Mouse (Mus musculus) hindbrain, embryonic 12.5 days (tissue): Measurements from ENCODE around the gene Rhobtb1. TPM values are rescaled to one million over a fixed set of nuclear protein-coding genes. Genes with fewer than 3 reads are reported as not detected.

ENCODE experiments used
- ATAC-seq: fragments of 200-750 bp; cut with Nextera tagmentation; 2 replicates; pipeline ENCODE4 v1.8.0; 2017; ENCODE audit warnings: moderate TSS enrichment; ENCODE audit not compliant: low FRiP score
- H3K27ac ChIP-seq: fragments of 300-500 bp; sonication (generic); 2 replicates; pipeline ENCODE4 v1.5.1; 2016; ENCODE audit warnings: mild to moderate bottlenecking
- H3K27me3 ChIP-seq: fragments of 300-500 bp; sonication (generic); 2 replicates; pipeline ENCODE4 v1.6.1; 2016; ENCODE audit warnings: mild to moderate bottlenecking
- H3K36me3 ChIP-seq: fragments of 300-500 bp; sonication (generic); 2 replicates; pipeline ENCODE4 v1.6.1; 2016; ENCODE audit warnings: mild to moderate bottlenecking
- H3K4me1 ChIP-seq: fragments of 300-500 bp; sonication (generic); 2 replicates; pipeline ENCODE4 v1.6.1; 2016
- H3K4me2 ChIP-seq: fragments of 300-500 bp; sonication (generic); replicated peaks from 2 replicates; pipeline ENCODE4 v1.6.1; 2016; ENCODE audit warnings: mild to moderate bottlenecking
- H3K4me3 ChIP-seq: fragments of 300-500 bp; sonication (generic); 2 replicates; pipeline ENCODE4 v1.5.1; 2016; ENCODE audit warnings: mild to moderate bottlenecking
- H3K9ac ChIP-seq: fragments of 300-500 bp; sonication (generic); 2 replicates; pipeline ENCODE4 v1.6.1; 2016; ENCODE audit warnings: mild to moderate bottlenecking, moderate library complexity
- H3K9me3 ChIP-seq: fragments of 300-500 bp; sonication (generic); replicated peaks from 2 replicates; pipeline ENCODE4 v1.6.1; 2016; ENCODE audit warnings: mild to moderate bottlenecking
- WGBS: fragments of 180-500 bp; shearing (Covaris S2); methylation state at CpG from one replicate; pipeline ENCODE4 v1.1.7; 2016; 5-methylcytosine and 5-hydroxymethylcytosine counted together
- polyA plus RNA-seq: library from polyadenylated mRNA; unstranded; fragments of >200 nt; fragmentation: Nextera tagmentation; extraction: Ambion mirVana; gene quantifications from 2 replicates; pipeline ENCODE4 v1.2.1, GENCODE M21; 2016

The Rhobtb1 gene
- 23.2 and 23.5 TPM in 2 replicates for polyA plus RNA-seq

GRCm38 (mm10) chr10:69151045-69151444 lies at the start of gene Rhobtb1:
Rhobtb1 (plus strand) TSS chr10:69151434.
- Histone ChIP-seq H3K27me3 (no peaks in the 10 kb centered on the region), H3K4me2 (no peak within 1 kb of the TSS), H3K9me3 (no peaks in the 10 kb centered on the region), H3K27ac (no peak within 1 kb of the TSS), H3K4me3 (no peak within 1 kb of the TSS), H3K4me1 (no peaks in the 10 kb centered on the region), H3K36me3 (no peaks in the 10 kb centered on the region), H3K9ac (no peak within 1 kb of the TSS)
- 75% methylated on average over 20 of the region's 20 CpGs for WGBS
- ATAC-seq, result no peak

- Histone ChIP-seq H3K9ac (no peak overlapping the region), H3K27ac (no peak overlapping the region), H3K9me3 (0 out of 2 replicates have a peak, but pooled peaks cover 4% of the 10 kb centered on the region), H3K4me1 (peaks cover 5% of the 10 kb centered on the region; the same call in 1 of the 2 replicates), H3K4me3 (no peak overlapping the region), H3K27me3 (no peaks in the 10 kb centered on the region), H3K4me2 (no peak overlapping the region), H3K36me3 (no peaks in the 10 kb centered on the region)
- ATAC-seq, result no peak
- 75% methylated on average over 4 of the region's 4 CpGs for WGBS
Measured at GRCm38 (mm10) chr10:69101988-69102387, 49.2 kb upstream of the Rhobtb1 start.

GRCm38 (mm10) chr10:69104143-69104882 lies 46.9 kb upstream of the Rhobtb1 start:
- 84% methylated on average over 12 of the region's 12 CpGs for WGBS
- Histone ChIP-seq H3K36me3 (no peaks in the 10 kb centered on the region), H3K27me3 (no peaks in the 10 kb centered on the region), H3K9me3 (no peaks in the 10 kb centered on the region), H3K4me3 (no peak overlapping the region), H3K4me2 (no peak overlapping the region), H3K4me1 (peaks cover 4% of the 10 kb centered on the region; the same call in 1 of the 2 replicates), H3K27ac (no peak overlapping the region), H3K9ac (no peak overlapping the region)
- ATAC-seq, result no peak

- Histone ChIP-seq H3K9ac (no peak overlapping the region), H3K4me1 (peaks cover 2% of the 10 kb centered on the region; the same call in 1 of the 2 replicates), H3K36me3 (no peaks in the 10 kb centered on the region), H3K27me3 (no peaks in the 10 kb centered on the region), H3K4me2 (no peak overlapping the region), H3K4me3 (no peak overlapping the region), H3K27ac (no peak overlapping the region), H3K9me3 (no peaks in the 10 kb centered on the region)
- ATAC-seq, result no peak
- WGBS, result 80% methylated on average over 9 of the region's 9 CpGs
Measured at GRCm38 (mm10) chr10:69104883-69105225, 46.4 kb upstream of the Rhobtb1 start.

GRCm38 (mm10) chr10:69106796-69107195 lies 44.4 kb upstream of the Rhobtb1 start:
- Histone ChIP-seq H3K4me2 (no peak overlapping the region), H3K4me1 (no peaks in the 10 kb centered on the region), H3K4me3 (no peak overlapping the region), H3K27ac (no peak overlapping the region), H3K27me3 (no peaks in the 10 kb centered on the region), H3K36me3 (no peaks in the 10 kb centered on the region), H3K9me3 (peaks cover 3% of the 10 kb centered on the region; the same call in 1 of the 2 replicates), H3K9ac (no peak overlapping the region)
- 94% methylated on average over 1 of the region's 1 CpGs for WGBS
- no peak for ATAC-seq

- no peak overlapping the region for H3K9ac ChIP-seq
- H3K4me3 ChIP-seq, result no peak overlapping the region
- H3K9me3 ChIP-seq, result peaks cover 3% of the 10 kb centered on the region; the same call in 1 of the 2 replicates
- ATAC-seq, result no peak
- H3K36me3 ChIP-seq, result no peaks in the 10 kb centered on the region
- no peaks in the 10 kb centered on the region for H3K4me1 ChIP-seq
- 78% methylated on average over 8 of the region's 8 CpGs for WGBS
- H3K27me3 ChIP-seq, result no peaks in the 10 kb centered on the region
- H3K27ac ChIP-seq, result no peak overlapping the region
- no peak overlapping the region for H3K4me2 ChIP-seq
Measured at GRCm38 (mm10) chr10:69107253-69107652, 44.0 kb upstream of the Rhobtb1 start.

GRCm38 (mm10) chr10:69114384-69114783 lies 36.9 kb upstream of the Rhobtb1 start:
- Histone ChIP-seq H3K27ac (no peak overlapping the region), H3K36me3 (no peaks in the 10 kb centered on the region), H3K4me2 (no peak overlapping the region), H3K4me1 (no peaks in the 10 kb centered on the region), H3K9me3 (peaks cover 3% of the 10 kb centered on the region; the same call in 1 of the 2 replicates), H3K4me3 (no peak overlapping the region), H3K9ac (no peak overlapping the region), H3K27me3 (no peaks in the 10 kb centered on the region)
- ATAC-seq, result no peak

- ATAC-seq, result no peak
Measured at GRCm38 (mm10) chr10:69117996-69118395, 33.2 kb upstream of the Rhobtb1 start.

GRCm38 (mm10) chr10:69118893-69119292 lies 32.3 kb upstream of the Rhobtb1 start:
- H3K36me3 ChIP-seq, result no peaks in the 10 kb centered on the region
- no peak overlapping the region for H3K4me2 ChIP-seq
- 92% methylated on average over 3 of the region's 3 CpGs for WGBS
- no peak overlapping the region for H3K27ac ChIP-seq
- H3K27me3 ChIP-seq, result no peaks in the 10 kb centered on the region
- no peak overlapping the region for H3K9ac ChIP-seq
- no peaks in the 10 kb centered on the region for H3K9me3 ChIP-seq
- H3K4me3 ChIP-seq, result no peak overlapping the region
- no peak for ATAC-seq
- no peaks in the 10 kb centered on the region for H3K4me1 ChIP-seq

More at GRCm38 (mm10) chr10:69117996-69118395, 33.2 kb upstream of the Rhobtb1 start:
- Histone ChIP-seq H3K9ac (no peak overlapping the region), H3K9me3 (no peaks in the 10 kb centered on the region), H3K27me3 (no peaks in the 10 kb centered on the region), H3K36me3 (no peaks in the 10 kb centered on the region), H3K27ac (no peak overlapping the region), H3K4me1 (no peaks in the 10 kb centered on the region), H3K4me3 (no peak overlapping the region), H3K4me2 (no peak overlapping the region)

- Histone ChIP-seq H3K27me3 (no peaks in the 10 kb centered on the region), H3K9me3 (no peaks in the 10 kb centered on the region), H3K4me1 (no peaks in the 10 kb centered on the region), H3K4me3 (no peak overlapping the region), H3K36me3 (no peaks in the 10 kb centered on the region), H3K9ac (no peak overlapping the region), H3K27ac (no peak overlapping the region), H3K4me2 (no peak overlapping the region)
- no peak for ATAC-seq
- WGBS, result 81% methylated on average over 1 of the region's 1 CpGs
Measured at GRCm38 (mm10) chr10:69119456-69119855, 31.8 kb upstream of the Rhobtb1 start.

GRCm38 (mm10) chr10:69126546-69126945 lies 24.7 kb upstream of the Rhobtb1 start:
- no peak overlapping the region for H3K27ac ChIP-seq
- no peak for ATAC-seq
- H3K9me3 ChIP-seq, result no peaks in the 10 kb centered on the region
- H3K9ac ChIP-seq, result no peak overlapping the region
- H3K4me3 ChIP-seq, result no peak overlapping the region
- H3K36me3 ChIP-seq, result no peaks in the 10 kb centered on the region
- no peaks in the 10 kb centered on the region for H3K27me3 ChIP-seq
- WGBS, result 86% methylated on average over 2 of the region's 2 CpGs
- no peak overlapping the region for H3K4me2 ChIP-seq
- H3K4me1 ChIP-seq, result no peaks in the 10 kb centered on the region

- no peak for ATAC-seq
- H3K27ac ChIP-seq, result no peak overlapping the region
- 73% methylated on average over 3 of the region's 3 CpGs for WGBS
Measured at GRCm38 (mm10) chr10:69128531-69128930, 22.7 kb upstream of the Rhobtb1 start.

GRCm38 (mm10) chr10:69130613-69131012 lies 20.6 kb upstream of the Rhobtb1 start:
- Histone ChIP-seq H3K9ac (no peak overlapping the region), H3K4me1 (no peaks in the 10 kb centered on the region), H3K9me3 (no peaks in the 10 kb centered on the region), H3K4me2 (no peak overlapping the region), H3K27me3 (no peaks in the 10 kb centered on the region), H3K36me3 (no peaks in the 10 kb centered on the region), H3K27ac (no peak overlapping the region), H3K4me3 (no peak overlapping the region)
- ATAC-seq, result no peak
- WGBS, result 74% methylated on average over 5 of the region's 5 CpGs

More at GRCm38 (mm10) chr10:69128531-69128930, 22.7 kb upstream of the Rhobtb1 start:
- no peak overlapping the region for H3K4me3 ChIP-seq
- H3K4me2 ChIP-seq, result no peak overlapping the region
- no peaks in the 10 kb centered on the region for H3K9me3 ChIP-seq
- no peaks in the 10 kb centered on the region for H3K4me1 ChIP-seq
- no peaks in the 10 kb centered on the region for H3K36me3 ChIP-seq
- H3K9ac ChIP-seq, result no peak overlapping the region
- no peaks in the 10 kb centered on the region for H3K27me3 ChIP-seq
